Mouse (Mus musculus): ENCODE results near the gene Rab8a. TPM values are rescaled to one million over a fixed set of nuclear protein-coding genes. Genes with fewer than 3 reads are reported as not detected.
A peak's percentile ranks its signal among the peaks of the same experiment; 100 is the strongest.

Rab8a gene
- polyA plus RNA-seq, 1 experiment from 2014 or later, result 100 TPM

DNA sequence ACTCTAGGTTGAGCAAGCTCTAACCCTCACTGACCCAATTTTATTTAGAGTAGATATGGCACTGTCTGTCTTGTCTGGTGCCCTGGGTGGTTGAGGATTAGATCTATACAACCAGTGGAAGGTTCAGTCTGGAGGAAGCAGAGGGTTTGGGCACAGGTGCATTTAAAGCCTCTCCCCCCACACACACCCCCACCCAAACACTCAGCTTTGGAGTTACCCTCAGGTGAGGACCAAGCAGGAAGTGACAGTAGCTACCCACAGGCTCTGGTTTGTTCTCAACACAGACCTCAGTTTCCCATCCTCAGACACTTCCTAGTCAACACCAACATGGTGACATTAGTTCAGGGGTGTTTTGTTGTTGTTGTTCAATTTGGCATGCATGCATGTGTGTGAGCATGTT lies 1.8 kb downstream of the Rab8a start:
- ATAC-seq (replicated peaks; ENCODE audit: low FRiP score, low read depth), result no peak
- no peak overlapping the region for H3K9ac ChIP-seq (ENCODE audit: low read depth, low read length)
- no peak overlapping the region for H3K4me3 ChIP-seq (replicated peaks; ENCODE audit: low read depth, low read length)

DNA sequence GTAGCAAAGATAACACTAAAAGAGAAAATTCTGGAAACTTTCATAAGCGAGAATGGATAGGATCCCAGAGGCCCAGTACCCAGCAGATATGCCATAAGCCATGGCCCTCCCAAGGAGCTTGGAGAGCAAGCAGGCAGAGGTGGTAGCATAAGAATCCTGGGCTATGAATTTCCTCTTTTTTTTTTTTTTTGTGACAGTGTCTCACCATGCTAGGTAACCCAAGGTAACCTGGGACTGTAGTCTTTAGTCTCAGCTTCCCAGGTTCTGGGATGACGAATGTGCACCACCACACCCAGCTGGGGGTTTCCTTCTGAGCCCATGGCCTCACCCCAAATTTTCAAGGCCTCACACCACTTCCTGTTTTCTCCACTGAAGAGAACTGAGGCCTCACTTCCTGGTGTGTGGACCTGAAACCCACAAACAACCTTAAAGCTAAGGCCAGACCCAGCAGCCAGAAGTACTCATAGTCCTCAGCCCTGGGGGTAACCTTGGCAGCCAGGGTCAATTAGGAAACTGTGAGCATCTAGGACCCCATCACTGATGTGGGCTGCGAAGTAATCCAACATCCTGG lies 8.2 kb downstream of the Rab8a start:
- ATAC-seq (replicated peaks; ENCODE audit: low FRiP score, low read depth), result no peak
- DNase-seq (ENCODE audit: low spot score), result no peak
- Histone ChIP-seq H3K4me3 (replicated peaks; ENCODE audit: low read depth, low read length) (no peak overlapping the region), H3K36me3 (ENCODE audit: insufficient read depth, low read length) (peaks cover 55% of the 10 kb centered on the region), H3K9ac (ENCODE audit: low read depth, low read length) (no peak overlapping the region), H3K4me1 (replicated peaks; ENCODE audit: insufficient read depth, low read length) (no peaks in the 10 kb centered on the region), H3K4me2 (ENCODE audit: low read length) (no peak overlapping the region), H3K27me3 (ENCODE audit: insufficient read depth, low read length) (no peaks in the 10 kb centered on the region), H3K27ac (no peak overlapping the region; the same call in 1 of the 2 replicates), H3K9me3 (replicated peaks; ENCODE audit: low read length) (no peaks in the 10 kb centered on the region)
- TF ChIP-seq CTCF (IDR thresholded peaks at IDR 0.05; ENCODE audit: low read depth), result no peak
- 88% methylated on average over 3 of the region's 3 CpGs for WGBS

More for the DNA sequence above, 1.8 kb downstream of the Rab8a start:
- no peak for DNase-seq (ENCODE audit: low spot score)
- Histone ChIP-seq H3K36me3 (ENCODE audit: insufficient read depth, low read length) (0 out of 2 replicates have a peak, but pooled peaks cover 2% of the 10 kb centered on the region), H3K4me1 (replicated peaks; ENCODE audit: insufficient read depth, low read length) (peaks cover 15% of the 10 kb centered on the region; the same call in 1 of the 2 replicates), H3K27me3 (ENCODE audit: insufficient read depth, low read length) (no peaks in the 10 kb centered on the region), H3K9me3 (replicated peaks; ENCODE audit: low read length) (no peaks in the 10 kb centered on the region), H3K27ac (no peak overlapping the region), H3K4me2 (ENCODE audit: low read length) (peak overlapping the region; percentile 93; the same call in 1 of the 2 replicates)
- TF ChIP-seq CTCF (IDR thresholded peaks at IDR 0.05; ENCODE audit: low read depth), result no peak

DNA sequence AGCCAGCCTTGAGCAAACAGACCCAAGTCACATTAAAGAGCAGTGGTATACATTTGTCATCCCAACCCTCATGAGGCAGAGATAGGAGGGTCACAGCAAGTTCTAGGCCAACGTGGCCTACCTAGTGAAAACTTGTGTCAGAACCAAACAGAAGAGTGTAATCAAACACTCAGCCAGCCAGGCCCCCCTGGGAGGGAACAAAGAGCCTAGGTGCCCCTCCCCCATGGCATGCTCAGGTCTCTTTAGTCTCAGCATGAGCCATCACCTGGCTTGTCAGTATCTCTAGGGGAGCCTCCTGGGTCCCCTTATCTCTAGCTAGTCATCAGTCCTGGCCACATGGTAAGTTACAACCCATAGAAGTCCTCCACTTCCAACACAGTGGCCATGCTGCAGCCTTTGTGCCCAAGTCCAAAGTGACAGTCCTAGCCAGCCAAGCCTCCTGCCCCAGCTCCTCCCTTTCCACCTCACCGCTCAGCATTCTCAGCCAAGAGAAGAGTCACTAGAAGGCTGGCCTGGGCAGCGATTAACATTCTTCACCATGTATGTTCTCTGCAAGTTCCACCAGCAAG lies 8.8 kb downstream of the Rab8a start:
- Histone ChIP-seq H3K4me1 (replicated peaks; ENCODE audit: insufficient read depth, low read length) (no peaks in the 10 kb centered on the region), H3K4me2 (ENCODE audit: low read length) (no peak overlapping the region), H3K4me3 (replicated peaks; ENCODE audit: low read depth, low read length) (no peak overlapping the region), H3K36me3 (ENCODE audit: insufficient read depth, low read length) (peaks cover 61% of the 10 kb centered on the region), H3K9ac (ENCODE audit: low read depth, low read length) (no peak overlapping the region), H3K27ac (no peak overlapping the region; the same call in 1 of the 2 replicates), H3K9me3 (replicated peaks; ENCODE audit: low read length) (no peaks in the 10 kb centered on the region), H3K27me3 (ENCODE audit: insufficient read depth, low read length) (no peaks in the 10 kb centered on the region)
- 73% methylated on average over 3 of the region's 3 CpGs for WGBS
- DNase-seq (ENCODE audit: low spot score), result no peak
- ATAC-seq (replicated peaks; ENCODE audit: low FRiP score, low read depth), result peak; percentile 76
- no peak for TF ChIP-seq CTCF (IDR thresholded peaks at IDR 0.05; ENCODE audit: low read depth)

DNA sequence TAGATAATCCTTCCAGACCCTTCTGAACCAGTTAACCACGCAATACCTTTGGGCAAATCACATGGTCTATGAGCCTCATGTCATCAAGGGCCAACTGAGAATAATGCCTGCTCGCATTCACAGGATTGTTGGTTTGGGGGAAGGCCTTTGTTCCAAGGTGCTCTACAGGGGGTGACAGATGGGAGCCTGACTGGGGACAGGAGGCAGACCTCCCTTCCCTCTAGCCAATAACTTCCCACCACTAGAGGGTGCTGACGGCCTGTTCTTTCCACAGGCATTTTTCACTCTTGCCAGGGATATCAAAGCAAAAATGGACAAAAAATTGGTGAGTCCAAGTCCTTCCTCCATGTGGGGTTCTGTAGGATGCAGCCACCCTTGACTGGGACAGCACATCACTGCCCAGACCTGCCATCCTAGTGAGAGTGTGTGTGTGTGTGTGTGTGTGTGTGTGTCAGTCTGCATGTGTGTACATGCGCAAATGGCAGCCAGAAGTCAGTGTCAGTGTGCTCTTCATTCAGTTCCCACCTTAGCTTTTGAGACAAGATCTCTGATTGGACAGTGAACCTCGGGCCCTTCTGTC lies 16.4 kb downstream of the Rab8a start:
- peak; percentile 91 for TF ChIP-seq CTCF (IDR thresholded peaks at IDR 0.05; ENCODE audit: low read depth)
- H3K27ac ChIP-seq, result no peak overlapping the region
- no peak overlapping the region for H3K4me2 ChIP-seq (ENCODE audit: low read length)
- peak; percentile 83 for DNase-seq (ENCODE audit: low spot score)
- no peaks in the 10 kb centered on the region for H3K9me3 ChIP-seq (replicated peaks; ENCODE audit: low read length)
- no peaks in the 10 kb centered on the region for H3K27me3 ChIP-seq (ENCODE audit: insufficient read depth, low read length)
- H3K9ac ChIP-seq (ENCODE audit: low read depth, low read length), result no peak overlapping the region
- no peaks in the 10 kb centered on the region for H3K4me1 ChIP-seq (replicated peaks; ENCODE audit: insufficient read depth, low read length)
- ATAC-seq (replicated peaks; ENCODE audit: low FRiP score, low read depth), result peak; percentile 57; the same call in 1 of the 2 replicates
- no peak overlapping the region for H3K4me3 ChIP-seq (replicated peaks; ENCODE audit: low read depth, low read length)
- 66% methylated on average over 5 of the region's 5 CpGs for WGBS
- peaks cover 70% of the 10 kb centered on the region for H3K36me3 ChIP-seq (ENCODE audit: insufficient read depth, low read length)

DNA sequence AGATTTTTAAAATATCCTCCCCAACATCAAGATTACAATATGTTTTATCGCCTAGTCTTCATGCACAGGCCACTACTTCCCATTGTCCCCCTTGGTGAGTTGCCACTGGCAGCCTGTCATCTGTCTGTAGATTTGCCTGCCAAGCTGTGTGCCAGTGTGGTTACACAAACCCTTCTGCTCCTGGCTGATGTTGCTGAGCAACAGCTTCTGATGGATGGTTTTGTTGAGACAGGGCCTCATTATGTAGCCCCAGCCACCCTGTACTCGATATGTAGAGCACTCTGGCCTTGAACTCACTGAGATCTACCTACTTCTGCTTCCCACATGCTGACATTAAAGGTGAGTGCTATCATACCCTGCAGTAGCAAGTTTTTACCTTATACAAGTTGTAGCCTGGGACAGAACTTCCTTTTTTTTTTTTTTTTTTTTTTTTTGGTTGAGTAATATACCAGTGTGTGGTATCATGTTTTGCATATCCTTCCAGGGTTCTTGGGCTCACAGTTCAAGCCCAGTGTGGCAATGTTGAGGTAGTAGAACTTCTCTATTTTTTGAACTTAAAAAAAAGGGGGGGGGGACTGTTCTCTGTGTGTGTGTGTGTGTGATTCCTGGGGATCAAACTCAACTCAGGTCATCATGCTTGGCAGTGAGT lies 22.7 kb downstream of the Rab8a start:
- WGBS, result 85% methylated on average over 2 of the region's 2 CpGs
- no peak overlapping the region for H3K4me3 ChIP-seq (replicated peaks; ENCODE audit: low read depth, low read length)
- H3K27ac ChIP-seq, result no peak overlapping the region
- H3K4me2 ChIP-seq (ENCODE audit: low read length), result no peak overlapping the region
- DNase-seq (ENCODE audit: low spot score) (no peak), ATAC-seq (replicated peaks; ENCODE audit: low FRiP score, low read depth) (no peak)
- no peak for TF ChIP-seq CTCF (IDR thresholded peaks at IDR 0.05; ENCODE audit: low read depth)
- H3K27me3 ChIP-seq (ENCODE audit: insufficient read depth, low read length), result no peaks in the 10 kb centered on the region
- peaks cover 19% of the 10 kb centered on the region; the same call in 1 of the 2 replicates for H3K36me3 ChIP-seq (ENCODE audit: insufficient read depth, low read length)
- no peaks in the 10 kb centered on the region for H3K9me3 ChIP-seq (replicated peaks; ENCODE audit: low read length)
- no peaks in the 10 kb centered on the region for H3K4me1 ChIP-seq (replicated peaks; ENCODE audit: insufficient read depth, low read length)
- H3K9ac ChIP-seq (ENCODE audit: low read depth, low read length), result no peak overlapping the region

DNA sequence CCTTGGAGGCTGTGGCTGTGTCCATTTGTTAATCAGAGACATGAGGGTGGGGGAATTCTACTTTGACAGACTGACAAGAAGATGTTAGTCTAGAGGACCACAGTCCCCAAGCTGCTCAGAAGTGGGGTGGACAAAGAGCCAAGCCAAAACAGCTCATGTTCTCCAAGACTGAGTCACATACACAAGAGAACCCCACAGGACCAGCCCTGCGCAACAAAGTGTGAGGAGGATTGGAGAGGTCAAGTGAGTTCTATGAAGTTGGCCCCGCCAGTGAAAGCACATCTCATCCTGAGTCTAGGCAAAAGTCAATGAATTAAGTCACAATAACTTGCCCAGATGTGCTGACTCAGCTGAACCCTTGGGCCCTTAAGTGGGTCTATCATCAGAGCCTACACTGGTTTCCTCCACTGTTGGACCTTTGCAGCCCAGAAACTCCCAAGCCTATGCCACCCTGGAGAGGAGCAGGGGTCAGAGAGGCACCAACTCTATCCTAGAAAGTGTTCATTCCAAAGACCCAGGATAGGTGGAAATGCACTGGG lies 26.9 kb downstream of the Rab8a start:
- Histone ChIP-seq H3K9ac (ENCODE audit: low read depth, low read length) (no peak overlapping the region), H3K27ac (no peak overlapping the region), H3K27me3 (ENCODE audit: insufficient read depth, low read length) (no peaks in the 10 kb centered on the region), H3K36me3 (ENCODE audit: insufficient read depth, low read length) (no peaks in the 10 kb centered on the region), H3K4me3 (replicated peaks; ENCODE audit: low read depth, low read length) (no peak overlapping the region), H3K9me3 (replicated peaks; ENCODE audit: low read length) (no peaks in the 10 kb centered on the region), H3K4me2 (ENCODE audit: low read length) (no peak overlapping the region), H3K4me1 (replicated peaks; ENCODE audit: insufficient read depth, low read length) (no peaks in the 10 kb centered on the region)
- TF ChIP-seq CTCF (IDR thresholded peaks at IDR 0.05; ENCODE audit: low read depth), result no peak
- no peak for DNase-seq (ENCODE audit: low spot score)
- no peak for ATAC-seq (replicated peaks; ENCODE audit: low FRiP score, low read depth)
- WGBS, result 78% methylated on average over 2 of the region's 2 CpGs
